Mouse (Mus musculus) CH12.LX (cell line): ENCODE measurements around the gene Il17rd. TPM values are rescaled to one million over a fixed set of nuclear protein-coding genes. Genes with fewer than 3 reads are reported as not detected.

Source experiments
- DNase-seq: peaks from one replicate; pipeline ENCODE4 v3.0.0-alpha.2; 2013; ENCODE audit errors: extremely low read depth
- H3K27ac ChIP-seq: 2 replicates; pipeline ENCODE4 v1.5.1; 2012; ENCODE audit warnings: low read depth, mild to moderate bottlenecking, control low read depth, moderate library complexity; ENCODE audit not compliant: insufficient read depth
- H3K27me3 ChIP-seq: replicated peaks from 2 replicates; pipeline ENCODE3; 2012; ENCODE audit warnings: inconsistent platforms
- H3K36me3 ChIP-seq, 2 experiments: replicated peaks in 1 of 2; 2 replicates each; pipeline versions ENCODE3 to v1.6.1; 2012; ENCODE audit warnings: inconsistent platforms in 1 of 2, low read length in 1 of 2, mild to moderate bottlenecking in 1 of 2, mixed read lengths in 1 of 2, moderate library complexity in 1 of 2; ENCODE audit not compliant: control insufficient read depth in 1 of 2, insufficient read depth in 1 of 2
- H3K4me1 ChIP-seq, 2 experiments: 2 replicates each; pipeline ENCODE4 v1.6.1; 2012; ENCODE audit warnings: inconsistent platforms in 1 of 2, moderate library complexity in 1 of 2; ENCODE audit not compliant: insufficient read depth in 2 of 2, control insufficient read depth in 1 of 2
- H3K4me2 ChIP-seq: 2 replicates; pipeline ENCODE4 v1.6.1; 2012; ENCODE audit warnings: low read depth, mild to moderate bottlenecking, control low read depth; ENCODE audit not compliant: poor library complexity, insufficient read depth, severe bottlenecking
- H3K4me3 ChIP-seq, 3 experiments: fragments of 150-350 bp in 1 of 3; sonication (generic) in 1 of 3; replicated peaks in 1 of 3; 2 replicates each; pipeline versions ENCODE3 to v1.5.1; 2011 to 2012; ENCODE audit warnings: low read depth in 2 of 3, low read length in 2 of 3, mild to moderate bottlenecking in 2 of 3, moderate library complexity in 2 of 3, control low read depth in 1 of 3, improper control_type of control experiment in 1 of 3, inconsistent platforms in 1 of 3, mixed read lengths in 1 of 3; ENCODE audit not compliant: poor library complexity in 1 of 3
- H3K79me2 ChIP-seq: replicated peaks from 2 replicates; pipeline ENCODE4 v1.6.1; 2012; ENCODE audit warnings: mild to moderate bottlenecking, moderate library complexity; ENCODE audit not compliant: control insufficient read depth, poor library complexity, insufficient read depth, severe bottlenecking; ENCODE audit errors: extremely low read depth
- H3K9ac ChIP-seq: 2 replicates; pipeline ENCODE4 v1.6.1; 2012; ENCODE audit warnings: low read depth, mild to moderate bottlenecking, control low read depth, moderate library complexity; ENCODE audit not compliant: insufficient read depth
- H3K9me3 ChIP-seq: replicated peaks from 2 replicates; pipeline ENCODE3; 2012; ENCODE audit warnings: low read length, inconsistent platforms, mixed read lengths
- BHLHE40 ChIP-seq: IDR thresholded peaks from 2 replicates; pipeline ENCODE4 v1.6.1; 2011; ENCODE audit warnings: mild to moderate bottlenecking, low read depth, low read length, improper control_type of control experiment
- CHD1 ChIP-seq: IDR thresholded peaks from 2 replicates; pipeline ENCODE4 v1.6.1; 2012; ENCODE audit warnings: low read depth, low read length, improper control_type of control experiment, inconsistent platforms
- CTCF ChIP-seq, 2 experiments: IDR thresholded peaks in 1 of 2; conservative IDR thresholded peaks in 1 of 2; 2 replicates each; pipeline ENCODE4 v1.5.1; 2011 to 2012; ENCODE audit warnings: low read depth in 2 of 2, low read length in 2 of 2, improper control_type of control experiment in 1 of 2, inconsistent platforms in 1 of 2, mild to moderate bottlenecking in 1 of 2, moderate library complexity in 1 of 2
- E2F4 ChIP-seq: IDR thresholded peaks from 2 replicates; pipeline ENCODE4 v1.6.1; 2011; ENCODE audit warnings: low read depth, low read length, improper control_type of control experiment; ENCODE audit not compliant: insufficient replicate concordance
- EP300 ChIP-seq: IDR thresholded peaks from 2 replicates; pipeline ENCODE4 v1.6.1; 2011; ENCODE audit warnings: low read length, improper control_type of control experiment
- JUN ChIP-seq: IDR thresholded peaks from 2 replicates; pipeline ENCODE4 v1.6.1; 2011; ENCODE audit warnings: low read depth, mild to moderate bottlenecking, low read length, improper control_type of control experiment, moderate library complexity; ENCODE audit not compliant: insufficient read depth
- JUND ChIP-seq: conservative IDR thresholded peaks from 2 replicates; pipeline ENCODE4 v1.6.1; 2011; ENCODE audit warnings: low read depth, low read length, improper control_type of control experiment
- MAFK ChIP-seq: IDR thresholded peaks from 2 replicates; pipeline ENCODE4 v1.6.1; 2011; ENCODE audit warnings: low read length, improper control_type of control experiment; ENCODE audit not compliant: insufficient replicate concordance
- MAX ChIP-seq: IDR thresholded peaks from 2 replicates; pipeline ENCODE4 v1.6.1; 2011; ENCODE audit warnings: low read length, improper control_type of control experiment
- MAZ ChIP-seq: IDR thresholded peaks from 2 replicates; pipeline ENCODE4 v1.6.1; 2012; ENCODE audit warnings: low read depth, mild to moderate bottlenecking, inconsistent platforms, low read length, improper control_type of control experiment, moderate library complexity
- MEF2A ChIP-seq: IDR thresholded peaks from 2 replicates; pipeline ENCODE4 v1.6.1; 2014; ENCODE audit warnings: low read depth, mild to moderate bottlenecking, inconsistent platforms, low read length, improper control_type of control experiment, borderline replicate concordance
- MXI1 ChIP-seq: IDR thresholded peaks from 2 replicates; pipeline ENCODE4 v1.6.1; 2011; ENCODE audit warnings: mild to moderate bottlenecking, low read depth, low read length, improper control_type of control experiment
- MYC ChIP-seq: IDR thresholded peaks from 2 replicates; pipeline ENCODE4 v1.6.1; 2011; ENCODE audit warnings: low read depth, mild to moderate bottlenecking, improper control_type of control experiment, low read length
- NELFE ChIP-seq: IDR thresholded peaks from 2 replicates; pipeline ENCODE4 v1.6.1; 2011; ENCODE audit warnings: low read depth, low read length, improper control_type of control experiment
- PAX5 ChIP-seq: IDR thresholded peaks from 2 replicates; pipeline ENCODE4 v1.6.1; 2012; ENCODE audit warnings: low read length, inconsistent platforms, mixed read lengths
- POLR2A ChIP-seq: IDR thresholded peaks from 2 replicates; pipeline ENCODE4 v1.6.1; 2011; ENCODE audit warnings: low read depth, mild to moderate bottlenecking, improper control_type of control experiment, low read length
- POLR2AphosphoS2 ChIP-seq: IDR thresholded peaks from 2 replicates; pipeline ENCODE4 v1.6.1; 2011; ENCODE audit warnings: low read depth, low read length, improper control_type of control experiment
- RAD21 ChIP-seq: IDR thresholded peaks from 2 replicates; pipeline ENCODE4 v1.6.1; 2011; ENCODE audit warnings: low read depth, mild to moderate bottlenecking, low read length, improper control_type of control experiment, moderate library complexity
- RCOR1 ChIP-seq: conservative IDR thresholded peaks from 2 replicates; pipeline ENCODE4 v1.6.1; 2012; ENCODE audit warnings: low read depth, mild to moderate bottlenecking, inconsistent platforms, low read length, improper control_type of control experiment
- SIN3A ChIP-seq: IDR thresholded peaks from 2 replicates; pipeline ENCODE4 v1.6.1; 2012; ENCODE audit warnings: low read length, improper control_type of control experiment, inconsistent platforms
- SMC3 ChIP-seq: IDR thresholded peaks from 2 replicates; pipeline ENCODE4 v1.6.1; 2011; ENCODE audit warnings: low read depth, low read length, improper control_type of control experiment
- TBP ChIP-seq: conservative IDR thresholded peaks from 2 replicates; pipeline ENCODE4 v1.6.1; 2011; ENCODE audit warnings: low read depth, low read length, improper control_type of control experiment
- TCF12 ChIP-seq: IDR thresholded peaks from 2 replicates; pipeline ENCODE4 v1.6.1; 2014; ENCODE audit warnings: low read depth, mild to moderate bottlenecking, inconsistent platforms, low read length, improper control_type of control experiment
- UBTF ChIP-seq: IDR thresholded peaks from 2 replicates; pipeline ENCODE4 v1.6.1; 2012; ENCODE audit warnings: low read depth, mild to moderate bottlenecking, inconsistent platforms, low read length, improper control_type of control experiment, moderate library complexity
- USF1 ChIP-seq: IDR thresholded peaks from 2 replicates; pipeline ENCODE4 v1.6.1; 2014; ENCODE audit warnings: low read depth, mild to moderate bottlenecking, inconsistent platforms, low read length, improper control_type of control experiment
- USF2 ChIP-seq: conservative IDR thresholded peaks from 2 replicates; pipeline ENCODE4 v1.6.1; 2011; ENCODE audit warnings: low read depth, low read length, improper control_type of control experiment
- ZKSCAN1 ChIP-seq: IDR thresholded peaks from 2 replicates; pipeline ENCODE4 v1.6.1; 2012; ENCODE audit warnings: low read depth, inconsistent platforms, low read length, improper control_type of control experiment, borderline replicate concordance
- ZNF384 ChIP-seq: IDR thresholded peaks from 2 replicates; pipeline ENCODE4 v1.6.1; 2012; ENCODE audit warnings: low read depth, low read length, improper control_type of control experiment, inconsistent platforms
- dilution Hi-C: fragments of 300-500 bp; cut with MboI; formaldehyde crosslinking; loops from 2 replicates; pipeline ENCODE4 v1.14.3; 2020; ENCODE audit warnings: low sequenced_read_pairs; ENCODE audit not compliant: extremely low pct_unique_long_range_greater_than_20kb, extremely low pct_ligation_motif_present
- in situ Hi-C: fragments of 300-500 bp; cut with MboI; formaldehyde crosslinking; loops from 3 replicates; pipeline ENCODE4 v1.14.3; 2019; ENCODE audit warnings: low sequenced_read_pairs, low pct_ligation_motif_present, low pct_unique_long_range_greater_than_20kb, mixed read lengths
- polyA plus RNA-seq: library from polyadenylated mRNA; unstranded; fragments of >175 nt; gene quantifications from 2 replicates; pipeline ENCODE4 v1.2.1, GENCODE M21; 2012; ENCODE audit warnings: low read depth; ENCODE audit not compliant: insufficient read length
- total RNA-seq, 2 experiments: library from RNA; depleted of rRNA; stranded (reverse); fragments of 300-350 nt in 1 of 2; fragments of >200 nt in 1 of 2; gene quantifications; 2 replicates each; pipeline ENCODE4 v1.2.3; 2012 to 2014

The Il17rd gene
- total and polyA plus RNA-seq, 3 experiments = 0.04 to 0.09 (median 0.08) TPM

DNA sequence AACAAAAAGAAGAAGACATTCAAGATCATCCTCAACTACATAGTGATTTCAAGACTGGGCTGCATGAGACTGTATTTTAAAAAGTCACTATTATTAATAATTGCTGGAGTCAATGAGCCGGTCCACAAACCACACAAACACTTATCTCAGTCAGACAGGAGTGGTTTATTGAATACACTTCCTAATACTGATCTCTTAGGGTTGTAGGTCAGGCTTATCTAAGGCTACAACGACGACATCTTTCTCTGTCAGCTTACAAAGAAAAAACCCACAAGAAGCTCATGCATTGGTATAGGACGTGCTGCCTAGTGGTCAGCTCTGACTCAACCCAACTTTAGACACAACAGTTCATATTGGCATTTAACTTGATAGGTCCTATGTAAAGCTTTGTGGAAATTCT lies 14.1 kb upstream of the Il17rd start:
- Histone ChIP-seq H3K27ac (no peak overlapping the region), H3K4me3 (no peak overlapping the region), H3K9ac (no peak overlapping the region), H3K4me1 (no peaks in the 10 kb centered on the region), H3K27me3 (no peaks in the 10 kb centered on the region), H3K9me3 (no peaks in the 10 kb centered on the region), H3K4me2 (no peak overlapping the region), H3K36me3 (no peaks in the 10 kb centered on the region), H3K79me2 (no peaks in the 10 kb centered on the region)
- no peak for TF ChIP-seq JUN
- TF ChIP-seq SMC3 = no peak
- TF ChIP-seq PAX5 = no peak
- TF ChIP-seq RCOR1 = no peak
- TF ChIP-seq MEF2A = no peak
- no peak for TF ChIP-seq POLR2A
- no peak for TF ChIP-seq SIN3A
- no peak for TF ChIP-seq CHD1
- TF ChIP-seq UBTF = no peak
- TF ChIP-seq NELFE = no peak
- TF ChIP-seq ZNF384 = no peak
- no peak for TF ChIP-seq EP300
- TF ChIP-seq TBP = no peak
- TF ChIP-seq BHLHE40 = no peak
- no peak for TF ChIP-seq JUND
- TF ChIP-seq USF2 = no peak
- no peak for TF ChIP-seq ZKSCAN1
- in situ Hi-C loops (loop anchor here (25.0 kb wide), 1 partner anchor 537 kb away; no protein-coding TSS in a partner anchor), dilution Hi-C loops (no loop called here)
- DNase-seq = no peak

DNA sequence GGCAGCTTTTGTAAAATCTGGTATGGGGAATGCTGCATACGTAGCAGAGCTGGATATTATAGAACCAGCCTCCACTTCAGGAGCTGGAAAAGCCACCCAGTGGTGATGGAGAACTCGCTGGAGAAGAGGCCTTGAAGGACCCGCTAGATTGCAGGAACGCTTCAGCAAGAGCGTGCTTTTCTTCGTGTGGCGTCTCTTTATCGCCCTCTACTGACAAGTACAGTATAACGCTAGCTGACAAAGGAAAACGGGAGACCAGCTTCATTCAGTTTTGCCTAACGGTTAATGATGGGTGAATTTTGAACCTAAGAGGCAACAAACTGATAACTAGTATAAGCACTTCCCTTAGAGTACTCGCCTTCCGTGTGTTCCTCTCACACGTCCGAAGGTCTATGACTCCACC lies 9.0 kb upstream of the Il17rd start:
- in situ Hi-C loops (loop anchor here (5.0 kb wide), 1 partner anchor 68 kb away; no protein-coding TSS in a partner anchor), dilution Hi-C loops (no loop called here)
- Histone ChIP-seq H3K9me3 (no peaks in the 10 kb centered on the region), H3K79me2 (no peaks in the 10 kb centered on the region), H3K4me1 (no peaks in the 10 kb centered on the region), H3K36me3 (no peaks in the 10 kb centered on the region), H3K4me3 (no peak overlapping the region), H3K27ac (no peak overlapping the region), H3K9ac (no peak overlapping the region), H3K27me3 (no peaks in the 10 kb centered on the region), H3K4me2 (peak overlapping the region; percentile 23; the same call in 1 of the 2 replicates)
- peak; percentile 76 for DNase-seq
- TF ChIP-seq JUND = no peak
- no peak for TF ChIP-seq BHLHE40
- peak; percentile 68 for TF ChIP-seq SMC3
- no peak for TF ChIP-seq ZNF384
- no peak for TF ChIP-seq MAZ
- no peak for TF ChIP-seq E2F4
- TF ChIP-seq USF1 = no peak
- TF ChIP-seq NELFE = no peak
- TF ChIP-seq PAX5 = no peak
- TF ChIP-seq SIN3A = no peak
- no peak for TF ChIP-seq UBTF
- no peak for TF ChIP-seq EP300
- peak; percentile 80 for TF ChIP-seq MYC
- TF ChIP-seq RAD21 = peak; percentile 79
- no peak for TF ChIP-seq MXI1
- no peak for TF ChIP-seq POLR2AphosphoS2
- no peak for TF ChIP-seq TCF12
- TF ChIP-seq MAFK = 0 out of 2 replicates have a peak, but pooled peaks have one; percentile 18
- TF ChIP-seq TBP = no peak
- peak; percentile 54; the same call in 1 of the 2 replicates for TF ChIP-seq MAX
- peak; percentile 76 to 87 for TF ChIP-seq CTCF (conservative IDR thresholded peaks at IDR 0.05 in 1 of 2, IDR thresholded peaks at IDR 0.05 in 1 of 2; ENCODE audit: low read depth in 2 of 2, low read length in 2 of 2)
- no peak for TF ChIP-seq POLR2A
